Mouse (Mus musculus) limb, embryonic 13.5 days (tissue): Measurements from ENCODE around the gene Scamp3. TPM values are rescaled to one million over a fixed set of nuclear protein-coding genes. Genes with fewer than 3 reads are reported as not detected.

Experiments
- ATAC-seq: fragments of 200-750 bp; cut with Nextera tagmentation; 2 replicates; pipeline ENCODE4 v1.8.0; 2017; ENCODE audit warnings: low read depth, moderate number of reproducible peaks, moderate TSS enrichment; ENCODE audit not compliant: low FRiP score
- H3K27ac ChIP-seq: fragments of 300-500 bp; sonication (generic); 2 replicates; pipeline ENCODE4 v1.5.1; 2015; ENCODE audit warnings: inconsistent platforms, mild to moderate bottlenecking, moderate library complexity
- H3K27me3 ChIP-seq: fragments of 300-500 bp; sonication (generic); 2 replicates; pipeline ENCODE4 v1.6.1; 2015; ENCODE audit warnings: mild to moderate bottlenecking, inconsistent platforms
- H3K36me3 ChIP-seq: fragments of 300-500 bp; sonication (generic); 2 replicates; pipeline ENCODE4 v1.6.1; 2015; ENCODE audit warnings: inconsistent platforms, mild to moderate bottlenecking, moderate library complexity
- H3K4me1 ChIP-seq: fragments of 300-500 bp; sonication (generic); 2 replicates; pipeline ENCODE4 v1.6.1; 2015; ENCODE audit warnings: inconsistent platforms
- H3K4me2 ChIP-seq: fragments of 300-500 bp; sonication (generic); replicated peaks from 2 replicates; pipeline ENCODE4 v1.6.1; 2015; ENCODE audit warnings: inconsistent platforms, mild to moderate bottlenecking, moderate library complexity
- H3K4me3 ChIP-seq: fragments of 300-500 bp; sonication (generic); 2 replicates; pipeline ENCODE4 v1.5.1; 2015; ENCODE audit warnings: moderate library complexity, mild to moderate bottlenecking, inconsistent platforms
- H3K9ac ChIP-seq: fragments of 300-500 bp; sonication (generic); 2 replicates; pipeline ENCODE4 v1.6.1; 2015; ENCODE audit warnings: mild to moderate bottlenecking, inconsistent platforms
- H3K9me3 ChIP-seq: fragments of 300-500 bp; sonication (generic); 2 replicates; pipeline ENCODE4 v1.6.1; 2016; ENCODE audit warnings: inconsistent platforms
- WGBS: fragments of 180-500 bp; shearing (Covaris S2); methylation state at CpG from one replicate; pipeline ENCODE4 v1.1.7; 2015; 5-methylcytosine and 5-hydroxymethylcytosine counted together
- polyA plus RNA-seq: library from polyadenylated mRNA; unstranded; fragments of >200 nt; fragmentation: Nextera tagmentation; extraction: Ambion mirVana; gene quantifications from 2 replicates; pipeline ENCODE4 v1.2.1, GENCODE M21; 2015

The Scamp3 gene
- polyA plus RNA-seq, 1 experiment from 2014 or later: 115 TPM

- H3K36me3 ChIP-seq: peaks cover 60% of the 10 kb centered on the region
Measured at GRCm38 (mm10) chr3:89219546-89219945, 42.3 kb downstream of the Scamp3 start.

GRCm38 (mm10) chr3:89221167-89221566 is 43.9 kb downstream of the Scamp3 start:
- Histone ChIP-seq H3K4me2 (no peak overlapping the region), H3K27me3 (no peaks in the 10 kb centered on the region), H3K9me3 (no peaks in the 10 kb centered on the region), H3K27ac (no peak overlapping the region), H3K4me1 (peaks cover 15% of the 10 kb centered on the region), H3K9ac (no peak overlapping the region), H3K4me3 (no peak overlapping the region), H3K36me3 (peaks cover 72% of the 10 kb centered on the region)
- no peak for ATAC-seq
- whole genome bisulfite sequencing: 30% methylated on average over 5 of the region's 5 CpGs

More at GRCm38 (mm10) chr3:89219546-89219945, 42.3 kb downstream of the Scamp3 start:
- 0 out of 2 replicates have a peak overlapping the region, but pooled peaks have one; percentile 8 for H3K9ac ChIP-seq
- no peak overlapping the region for H3K27ac ChIP-seq
- ATAC-seq: no peak
- H3K4me2 ChIP-seq: no peak overlapping the region
- no peaks in the 10 kb centered on the region for H3K9me3 ChIP-seq
- 44% methylated on average over 8 of the region's 8 CpGs for WGBS
- no peak overlapping the region for H3K4me3 ChIP-seq
- H3K4me1 ChIP-seq: peaks cover 17% of the 10 kb centered on the region
- no peaks in the 10 kb centered on the region for H3K27me3 ChIP-seq

- Histone ChIP-seq H3K4me1 (peaks cover 41% of the 10 kb centered on the region), H3K27ac (no peak overlapping the region), H3K4me2 (no peak overlapping the region), H3K4me3 (no peak overlapping the region), H3K27me3 (peaks cover 8% of the 10 kb centered on the region), H3K9ac (no peak overlapping the region), H3K36me3 (peaks cover 48% of the 10 kb centered on the region), H3K9me3 (no peaks in the 10 kb centered on the region)
- ATAC-seq: no peak
- WGBS: 81% methylated on average over 11 of the region's 11 CpGs
Measured at GRCm38 (mm10) chr3:89224796-89225195, 47.5 kb downstream of the Scamp3 start.

GRCm38 (mm10) chr3:89225321-89225815 is 48.1 kb downstream of the Scamp3 start:
- no peak for ATAC-seq
- Histone ChIP-seq H3K4me3 (no peak overlapping the region), H3K27me3 (peaks cover 13% of the 10 kb centered on the region), H3K36me3 (peaks cover 44% of the 10 kb centered on the region), H3K9ac (peak overlapping the region; percentile 64; the same call in 1 of the 2 replicates), H3K4me2 (peak overlapping the region; percentile 85), H3K4me1 (peaks cover 41% of the 10 kb centered on the region), H3K27ac (no peak overlapping the region), H3K9me3 (no peaks in the 10 kb centered on the region)
- 61% methylated on average over 12 of the region's 12 CpGs for WGBS

GRCm38 (mm10) chr3:89225918-89226317 is 48.6 kb downstream of the Scamp3 start:
- Histone ChIP-seq H3K27me3 (peaks cover 16% of the 10 kb centered on the region), H3K4me3 (peak overlapping the region; percentile 46), H3K4me1 (peaks cover 41% of the 10 kb centered on the region), H3K36me3 (peaks cover 42% of the 10 kb centered on the region), H3K9me3 (no peaks in the 10 kb centered on the region), H3K27ac (no peak overlapping the region), H3K4me2 (peak overlapping the region; percentile 85), H3K9ac (peak overlapping the region; percentile 64)
- ATAC-seq: no peak
- WGBS: 53% methylated on average over 4 of the region's 4 CpGs

- H3K27ac ChIP-seq: no peak overlapping the region
- peaks cover 37% of the 10 kb centered on the region for H3K36me3 ChIP-seq
- H3K4me2 ChIP-seq: peak overlapping the region; percentile 85
- H3K4me1 ChIP-seq: peaks cover 41% of the 10 kb centered on the region
- no peaks in the 10 kb centered on the region for H3K9me3 ChIP-seq
- no peak for ATAC-seq
- H3K9ac ChIP-seq: peak overlapping the region; percentile 64
- H3K4me3 ChIP-seq: peak overlapping the region; percentile 46
- WGBS: 26% methylated on average over 11 of the region's 11 CpGs
- peaks cover 20% of the 10 kb centered on the region for H3K27me3 ChIP-seq
Measured at GRCm38 (mm10) chr3:89226361-89226760, 49.1 kb downstream of the Scamp3 start.

GRCm38 (mm10) chr3:89226900-89227299 is 49.6 kb downstream of the Scamp3 start, which contains the start of gene Mtx1:
Gene Mtx1 (minus strand): TSS chr3:89227088.
- peak within 1 kb of the TSS; percentile 64 for H3K9ac ChIP-seq
- no peaks in the 10 kb centered on the region for H3K9me3 ChIP-seq
- no peak; the same call in 1 of the 2 replicates for ATAC-seq
- H3K4me2 ChIP-seq: peak within 1 kb of the TSS; percentile 85
- H3K4me3 ChIP-seq: peak within 1 kb of the TSS; percentile 46
- H3K36me3 ChIP-seq: peaks cover 32% of the 10 kb centered on the region
- WGBS: 3% methylated on average over 21 of the region's 21 CpGs
- H3K27me3 ChIP-seq: peaks cover 23% of the 10 kb centered on the region
- H3K4me1 ChIP-seq: peaks cover 41% of the 10 kb centered on the region
- H3K27ac ChIP-seq: peak within 1 kb of the TSS; percentile 88

GRCm38 (mm10) chr3:89227307-89228179 is 50.3 kb downstream of the Scamp3 start:
- Histone ChIP-seq H3K4me1 (peaks cover 41% of the 10 kb centered on the region), H3K9ac (peak overlapping the region; percentile 64), H3K9me3 (no peaks in the 10 kb centered on the region), H3K27me3 (peaks cover 25% of the 10 kb centered on the region), H3K36me3 (peaks cover 31% of the 10 kb centered on the region), H3K4me3 (peak overlapping the region; percentile 46), H3K4me2 (peak overlapping the region; percentile 85), H3K27ac (peak overlapping the region; percentile 88)
- 3% methylated on average over 41 of the region's 41 CpGs for WGBS
- peak; percentile 93 for ATAC-seq

- Histone ChIP-seq H3K9me3 (no peaks in the 10 kb centered on the region), H3K27me3 (peaks cover 25% of the 10 kb centered on the region), H3K4me1 (peaks cover 41% of the 10 kb centered on the region), H3K9ac (peak overlapping the region; percentile 64), H3K36me3 (peaks cover 25% of the 10 kb centered on the region), H3K4me3 (peak overlapping the region; percentile 46), H3K27ac (peak overlapping the region; percentile 88; the same call in 1 of the 2 replicates), H3K4me2 (peak overlapping the region; percentile 85)
- peak; percentile 54; the same call in 1 of the 2 replicates for ATAC-seq
- 0% methylated on average over 20 of the region's 20 CpGs for WGBS
Measured at GRCm38 (mm10) chr3:89228180-89228549, 50.9 kb downstream of the Scamp3 start.

GRCm38 (mm10) chr3:89228836-89229235 is 51.6 kb downstream of the Scamp3 start, which contains the start of gene Muc1:
Gene Muc1 (plus strand): TSS chr3:89229057.
- Histone ChIP-seq H3K9ac (peak within 1 kb of the TSS; percentile 64), H3K4me1 (peaks cover 41% of the 10 kb centered on the region), H3K27me3 (peaks cover 25% of the 10 kb centered on the region), H3K27ac (peak within 1 kb of the TSS; percentile 88; the same call in 1 of the 2 replicates), H3K4me2 (peak within 1 kb of the TSS; percentile 85), H3K9me3 (no peaks in the 10 kb centered on the region), H3K36me3 (peaks cover 20% of the 10 kb centered on the region), H3K4me3 (peak within 1 kb of the TSS; percentile 46)
- ATAC-seq: no peak
- 31% methylated on average over 10 of the region's 10 CpGs for WGBS

GRCm38 (mm10) chr3:89229276-89229675 is 52.0 kb downstream of the Scamp3 start:
- ATAC-seq: no peak
- WGBS: 58% methylated on average over 4 of the region's 4 CpGs
- no peaks in the 10 kb centered on the region for H3K9me3 ChIP-seq
- H3K4me1 ChIP-seq: peaks cover 41% of the 10 kb centered on the region
- no peak overlapping the region for H3K4me3 ChIP-seq
- H3K9ac ChIP-seq: no peak overlapping the region
- peak overlapping the region; percentile 85 for H3K4me2 ChIP-seq
- H3K36me3 ChIP-seq: peaks cover 21% of the 10 kb centered on the region
- no peak overlapping the region for H3K27ac ChIP-seq
- H3K27me3 ChIP-seq: peaks cover 25% of the 10 kb centered on the region

GRCm38 (mm10) chr3:89230561-89230960 is 53.3 kb downstream of the Scamp3 start:
- no peak for ATAC-seq
- Histone ChIP-seq H3K36me3 (peaks cover 20% of the 10 kb centered on the region), H3K4me1 (peaks cover 34% of the 10 kb centered on the region), H3K27me3 (peaks cover 25% of the 10 kb centered on the region), H3K9ac (no peak overlapping the region), H3K4me3 (no peak overlapping the region), H3K9me3 (no peaks in the 10 kb centered on the region), H3K27ac (no peak overlapping the region), H3K4me2 (no peak overlapping the region)
- WGBS: 84% methylated on average over 2 of the region's 2 CpGs
